Mouse (Mus musculus): Measurements from ENCODE around the gene Fcrla. TPM values are rescaled to one million over a fixed set of nuclear protein-coding genes. Genes with fewer than 3 reads are reported as not detected.

Fcrla gene
- polyA plus RNA-seq, 1 experiment from 2014 or later = not detected

GRCm38 (mm10) chr1:170898413-170899075 is 28.8 kb downstream of the Fcrla start:
- no peak overlapping the region for H3K9ac ChIP-seq (ENCODE audit: low read depth, low read length)
- no peak for ATAC-seq
- H3K4me1 ChIP-seq (ENCODE audit: control insufficient read depth, insufficient read depth, low read length) = peaks cover 5% of the 10 kb centered on the region; the same call in 1 of the 2 replicates
- H3K36me3 ChIP-seq (ENCODE audit: control insufficient read depth, insufficient read depth, low read length) = no peaks in the 10 kb centered on the region
- H3K9me3 ChIP-seq (ENCODE audit: control insufficient read depth, low read length) = no peaks in the 10 kb centered on the region
- H3K27me3 ChIP-seq (replicated peaks; ENCODE audit: control insufficient read depth, insufficient read depth, low read length) = 0 out of 2 replicates have a peak, but pooled peaks cover 2% of the 10 kb centered on the region
- H3K27ac ChIP-seq (ENCODE audit: low read length) = no peak overlapping the region
- 54% methylated on average over 16 of the region's 16 CpGs for WGBS
- H3K4me3 ChIP-seq (ENCODE audit: low read length) = no peak overlapping the region
- H3K4me2 ChIP-seq (ENCODE audit: low read depth, low read length) = no peak overlapping the region

- 77% methylated on average over 5 of the region's 5 CpGs for whole genome bisulfite sequencing
- no peak overlapping the region for H3K27ac ChIP-seq (ENCODE audit: low read length)
Measured at GRCm38 (mm10) chr1:170896651-170897281, 30.6 kb downstream of the Fcrla start.

GRCm38 (mm10) chr1:170894603-170895602 is 32.5 kb downstream of the Fcrla start:
- no peak for ATAC-seq
- Histone ChIP-seq H3K27ac (ENCODE audit: low read length) (no peak overlapping the region), H3K9me3 (ENCODE audit: control insufficient read depth, low read length) (no peaks in the 10 kb centered on the region), H3K9ac (ENCODE audit: low read depth, low read length) (no peak overlapping the region), H3K4me2 (ENCODE audit: low read depth, low read length) (no peak overlapping the region), H3K4me3 (ENCODE audit: low read length) (no peak overlapping the region), H3K4me1 (ENCODE audit: control insufficient read depth, insufficient read depth, low read length) (peaks cover 6% of the 10 kb centered on the region; the same call in 1 of the 2 replicates), H3K36me3 (ENCODE audit: control insufficient read depth, insufficient read depth, low read length) (no peaks in the 10 kb centered on the region), H3K27me3 (replicated peaks; ENCODE audit: control insufficient read depth, insufficient read depth, low read length) (0 out of 2 replicates have a peak, but pooled peaks cover 2% of the 10 kb centered on the region)
- WGBS = 60% methylated on average over 9 of the region's 9 CpGs

More at GRCm38 (mm10) chr1:170896651-170897281, 30.6 kb downstream of the Fcrla start:
- H3K4me2 ChIP-seq (ENCODE audit: low read depth, low read length) = no peak overlapping the region
- ATAC-seq = no peak
- peaks cover 8% of the 10 kb centered on the region for H3K4me1 ChIP-seq (ENCODE audit: control insufficient read depth, insufficient read depth, low read length)
- H3K27me3 ChIP-seq (replicated peaks; ENCODE audit: control insufficient read depth, insufficient read depth, low read length) = 0 out of 2 replicates have a peak, but pooled peaks cover 2% of the 10 kb centered on the region
- H3K36me3 ChIP-seq (ENCODE audit: control insufficient read depth, insufficient read depth, low read length) = no peaks in the 10 kb centered on the region
- H3K9ac ChIP-seq (ENCODE audit: low read depth, low read length) = no peak overlapping the region
- no peak overlapping the region for H3K4me3 ChIP-seq (ENCODE audit: low read length)
- no peaks in the 10 kb centered on the region for H3K9me3 ChIP-seq (ENCODE audit: control insufficient read depth, low read length)

GRCm38 (mm10) chr1:170892279-170892678 is 35.1 kb downstream of the Fcrla start:
- ATAC-seq = no peak
- H3K4me1 ChIP-seq (ENCODE audit: control insufficient read depth, insufficient read depth, low read length) = peaks cover 9% of the 10 kb centered on the region; the same call in 1 of the 2 replicates
- 47% methylated on average over 1 of the region's 1 CpGs for WGBS

GRCm38 (mm10) chr1:170891646-170892045 is 35.7 kb downstream of the Fcrla start:
- H3K9ac ChIP-seq (ENCODE audit: low read depth, low read length) = no peak overlapping the region

More at GRCm38 (mm10) chr1:170892279-170892678, 35.1 kb downstream of the Fcrla start:
- H3K27ac ChIP-seq (ENCODE audit: low read length) = no peak overlapping the region
- no peaks in the 10 kb centered on the region for H3K9me3 ChIP-seq (ENCODE audit: control insufficient read depth, low read length)
- H3K27me3 ChIP-seq (replicated peaks; ENCODE audit: control insufficient read depth, insufficient read depth, low read length) = no peaks in the 10 kb centered on the region
- H3K9ac ChIP-seq (ENCODE audit: low read depth, low read length) = no peak overlapping the region
- no peak overlapping the region for H3K4me3 ChIP-seq (ENCODE audit: low read length)
- H3K36me3 ChIP-seq (ENCODE audit: control insufficient read depth, insufficient read depth, low read length) = no peaks in the 10 kb centered on the region
- H3K4me2 ChIP-seq (ENCODE audit: low read depth, low read length) = no peak overlapping the region

GRCm38 (mm10) chr1:170889310-170889709 is 38.1 kb downstream of the Fcrla start:
- no peaks in the 10 kb centered on the region for H3K36me3 ChIP-seq (ENCODE audit: control insufficient read depth, insufficient read depth, low read length)
- ATAC-seq = no peak
- H3K9ac ChIP-seq (ENCODE audit: low read depth, low read length) = no peak overlapping the region
- H3K4me1 ChIP-seq (ENCODE audit: control insufficient read depth, insufficient read depth, low read length) = peaks cover 10% of the 10 kb centered on the region; the same call in 1 of the 2 replicates
- no peak overlapping the region for H3K4me3 ChIP-seq (ENCODE audit: low read length)
- H3K27me3 ChIP-seq (replicated peaks; ENCODE audit: control insufficient read depth, insufficient read depth, low read length) = no peaks in the 10 kb centered on the region
- WGBS = 80% methylated on average over 4 of the region's 4 CpGs
- H3K27ac ChIP-seq (ENCODE audit: low read length) = no peak overlapping the region
- no peak overlapping the region for H3K4me2 ChIP-seq (ENCODE audit: low read depth, low read length)
- H3K9me3 ChIP-seq (ENCODE audit: control insufficient read depth, low read length) = no peaks in the 10 kb centered on the region

More at GRCm38 (mm10) chr1:170891646-170892045, 35.7 kb downstream of the Fcrla start:
- ATAC-seq = no peak
- Histone ChIP-seq H3K27me3 (replicated peaks; ENCODE audit: control insufficient read depth, insufficient read depth, low read length) (no peaks in the 10 kb centered on the region), H3K4me2 (ENCODE audit: low read depth, low read length) (no peak overlapping the region), H3K27ac (ENCODE audit: low read length) (no peak overlapping the region), H3K4me1 (ENCODE audit: control insufficient read depth, insufficient read depth, low read length) (peaks cover 9% of the 10 kb centered on the region; the same call in 1 of the 2 replicates), H3K4me3 (ENCODE audit: low read length) (no peak overlapping the region), H3K36me3 (ENCODE audit: control insufficient read depth, insufficient read depth, low read length) (no peaks in the 10 kb centered on the region), H3K9me3 (ENCODE audit: control insufficient read depth, low read length) (no peaks in the 10 kb centered on the region)
- WGBS = 48% methylated on average over 2 of the region's 2 CpGs

- 0 out of 2 replicates have a peak overlapping the region, but pooled peaks have one; percentile 29 for H3K9ac ChIP-seq (ENCODE audit: low read depth, low read length)
- peaks cover 9% of the 10 kb centered on the region; the same call in 1 of the 2 replicates for H3K4me1 ChIP-seq (ENCODE audit: control insufficient read depth, insufficient read depth, low read length)
- no peaks in the 10 kb centered on the region for H3K9me3 ChIP-seq (ENCODE audit: control insufficient read depth, low read length)
- no peaks in the 10 kb centered on the region for H3K27me3 ChIP-seq (replicated peaks; ENCODE audit: control insufficient read depth, insufficient read depth, low read length)
- no peak for ATAC-seq
- H3K36me3 ChIP-seq (ENCODE audit: control insufficient read depth, insufficient read depth, low read length) = no peaks in the 10 kb centered on the region
- WGBS = 15% methylated on average over 6 of the region's 6 CpGs
- H3K4me2 ChIP-seq (ENCODE audit: low read depth, low read length) = peak overlapping the region; percentile 81
- peak overlapping the region; percentile 22; the same call in 1 of the 2 replicates for H3K4me3 ChIP-seq (ENCODE audit: low read length)
- H3K27ac ChIP-seq (ENCODE audit: low read length) = peak overlapping the region; percentile 66
Measured at GRCm38 (mm10) chr1:170886044-170886458, 41.3 kb downstream of the Fcrla start.

GRCm38 (mm10) chr1:170884978-170885561 is 42.3 kb downstream of the Fcrla start, which contains the start of the genes Gm26620 and Dusp12:
TSS of gene Gm26620 (plus strand) at chr1:170885065.
TSS of gene Dusp12 (minus strand) at chr1:170885540.
- H3K9ac ChIP-seq (ENCODE audit: low read depth, low read length) = peak within 1 kb of the TSS; percentile 90
- peak within 1 kb of the TSS; percentile 95 for H3K27ac ChIP-seq (ENCODE audit: low read length)
- ATAC-seq = peak; percentile 91
- H3K4me3 ChIP-seq (ENCODE audit: low read length) = peak within 1 kb of the TSS; percentile 88
- under 1% methylated on average over 46 of the region's 46 CpGs for WGBS
- H3K36me3 ChIP-seq (ENCODE audit: control insufficient read depth, insufficient read depth, low read length) = no peaks in the 10 kb centered on the region
- H3K9me3 ChIP-seq (ENCODE audit: control insufficient read depth, low read length) = no peaks in the 10 kb centered on the region
- H3K4me1 ChIP-seq (ENCODE audit: control insufficient read depth, insufficient read depth, low read length) = peaks cover 9% of the 10 kb centered on the region; the same call in 1 of the 2 replicates
- peak within 1 kb of the TSS; percentile 81 for H3K4me2 ChIP-seq (ENCODE audit: low read depth, low read length)
- H3K27me3 ChIP-seq (replicated peaks; ENCODE audit: control insufficient read depth, insufficient read depth, low read length) = no peaks in the 10 kb centered on the region
